Mouse (Mus musculus): Measurements from ENCODE around the gene Samd4b. TPM values are rescaled to one million over a fixed set of nuclear protein-coding genes. Genes with fewer than 3 reads are reported as not detected.

Gene Samd4b
- total and polyA plus RNA-seq, 3 experiments = 4.4 to 88.8 (median 75.9) TPM

- Histone ChIP-seq H3K4me1 (ENCODE audit: insufficient read depth, low read depth, low read length) (peaks cover 90% of the 10 kb centered on the region), H3K9me3 (replicated peaks) (no peaks in the 10 kb centered on the region), H3K4me3 (ENCODE audit: low read depth, low read length) (peak within 1 kb of the TSS; percentile 83), H3K27me3 (ENCODE audit: insufficient read depth, low read length) (no peaks in the 10 kb centered on the region), H3K36me3 (replicated peaks) (peaks cover 33% of the 10 kb centered on the region)
- no peak for TF ChIP-seq GATA2 (IDR thresholded peaks at IDR 0.05; ENCODE audit: borderline replicate concordance, low read depth, low read length)
- no peak for TF ChIP-seq POLR2AphosphoS5 (IDR thresholded peaks at IDR 0.05; ENCODE audit: insufficient replicate concordance, low read depth, low read length)
- TF ChIP-seq CTCF (IDR thresholded peaks at IDR 0.05; ENCODE audit: low read depth, low read length) = no peak
- no peak for TF ChIP-seq TAL1 (conservative IDR thresholded peaks at IDR 0.05; ENCODE audit: low read depth, low read length)
- no peak for TF ChIP-seq GATA1 (IDR thresholded peaks at IDR 0.05; ENCODE audit: borderline replicate concordance, low read length)
- ATAC-seq (ENCODE audit: extremely low read depth, insufficient number of reproducible peaks, low FRiP score, poor library complexity, severe bottlenecking) = no peak
- DNase-seq (ENCODE audit: low spot score) = no peak
These were observed 217.5 kb downstream of the Samd4b start, which contains the start of gene Zfp36 for GRCm38 (mm10) chr7:28380237-28381016. Zfp36 (minus strand) TSS chr7:28380253.

- TF ChIP-seq CTCF (IDR thresholded peaks at IDR 0.05; ENCODE audit: low read depth, low read length) = no peak
- TF ChIP-seq TAL1 (conservative IDR thresholded peaks at IDR 0.05; ENCODE audit: low read depth, low read length) = no peak
- TF ChIP-seq GATA2 (IDR thresholded peaks at IDR 0.05; ENCODE audit: borderline replicate concordance, low read depth, low read length) = no peak
- TF ChIP-seq POLR2AphosphoS5 (IDR thresholded peaks at IDR 0.05; ENCODE audit: insufficient replicate concordance, low read depth, low read length) = peak; percentile 93
- no peak for TF ChIP-seq GATA1 (IDR thresholded peaks at IDR 0.05; ENCODE audit: borderline replicate concordance, low read length)
- peak; percentile 86 for DNase-seq (ENCODE audit: low spot score)
- peak overlapping the region; percentile 83 for H3K4me3 ChIP-seq (ENCODE audit: low read depth, low read length)
- no peaks in the 10 kb centered on the region for H3K9me3 ChIP-seq (replicated peaks)
- H3K36me3 ChIP-seq (replicated peaks) = peaks cover 20% of the 10 kb centered on the region
- H3K4me1 ChIP-seq (ENCODE audit: insufficient read depth, low read depth, low read length) = peaks cover 93% of the 10 kb centered on the region
- ATAC-seq (ENCODE audit: extremely low read depth, insufficient number of reproducible peaks, low FRiP score, poor library complexity, severe bottlenecking) = peak; percentile 6; the same call in 1 of the 2 replicates
- no peaks in the 10 kb centered on the region for H3K27me3 ChIP-seq (ENCODE audit: insufficient read depth, low read length)
These were observed 218.9 kb downstream of the Samd4b start for GRCm38 (mm10) chr7:28378769-28379651.

- Histone ChIP-seq H3K36me3 (replicated peaks) (peaks cover 20% of the 10 kb centered on the region), H3K4me1 (ENCODE audit: insufficient read depth, low read depth, low read length) (peaks cover 90% of the 10 kb centered on the region), H3K27me3 (ENCODE audit: insufficient read depth, low read length) (no peaks in the 10 kb centered on the region), H3K4me3 (ENCODE audit: low read depth, low read length) (peak overlapping the region; percentile 83), H3K9me3 (replicated peaks) (no peaks in the 10 kb centered on the region)
- TF ChIP-seq GATA1 (IDR thresholded peaks at IDR 0.05; ENCODE audit: borderline replicate concordance, low read length) (no peak), CTCF (IDR thresholded peaks at IDR 0.05; ENCODE audit: low read depth, low read length) (no peak), GATA2 (IDR thresholded peaks at IDR 0.05; ENCODE audit: borderline replicate concordance, low read depth, low read length) (no peak), TAL1 (conservative IDR thresholded peaks at IDR 0.05; ENCODE audit: low read depth, low read length) (no peak), POLR2AphosphoS5 (IDR thresholded peaks at IDR 0.05; ENCODE audit: insufficient replicate concordance, low read depth, low read length) (no peak)
- ATAC-seq (ENCODE audit: extremely low read depth, insufficient number of reproducible peaks, low FRiP score, poor library complexity, severe bottlenecking) (no peak), DNase-seq (ENCODE audit: low spot score) (no peak)
These were observed 219.8 kb downstream of the Samd4b start for GRCm38 (mm10) chr7:28378066-28378690.

GRCm38 (mm10) chr7:28377190-28378065 is 220.5 kb downstream of the Samd4b start:
- TF ChIP-seq GATA1 (IDR thresholded peaks at IDR 0.05; ENCODE audit: borderline replicate concordance, low read length) = no peak
- TF ChIP-seq GATA2 (IDR thresholded peaks at IDR 0.05; ENCODE audit: borderline replicate concordance, low read depth, low read length) = no peak
- no peak for TF ChIP-seq POLR2AphosphoS5 (IDR thresholded peaks at IDR 0.05; ENCODE audit: insufficient replicate concordance, low read depth, low read length)
- TF ChIP-seq TAL1 (conservative IDR thresholded peaks at IDR 0.05; ENCODE audit: low read depth, low read length) = no peak
- no peak for TF ChIP-seq CTCF (IDR thresholded peaks at IDR 0.05; ENCODE audit: low read depth, low read length)
- ATAC-seq (ENCODE audit: extremely low read depth, insufficient number of reproducible peaks, low FRiP score, poor library complexity, severe bottlenecking) (no peak), DNase-seq (ENCODE audit: low spot score) (no peak)
- peak overlapping the region; percentile 83 for H3K4me3 ChIP-seq (ENCODE audit: low read depth, low read length)
- peaks cover 83% of the 10 kb centered on the region for H3K4me1 ChIP-seq (ENCODE audit: insufficient read depth, low read depth, low read length)
- no peaks in the 10 kb centered on the region for H3K27me3 ChIP-seq (ENCODE audit: insufficient read depth, low read length)
- peaks cover 20% of the 10 kb centered on the region for H3K36me3 ChIP-seq (replicated peaks)
- no peaks in the 10 kb centered on the region for H3K9me3 ChIP-seq (replicated peaks)

GRCm38 (mm10) chr7:28376011-28376771 is 221.8 kb downstream of the Samd4b start:
- ATAC-seq (ENCODE audit: extremely low read depth, insufficient number of reproducible peaks, low FRiP score, poor library complexity, severe bottlenecking) = no peak
- Histone ChIP-seq H3K9me3 (replicated peaks) (no peaks in the 10 kb centered on the region), H3K4me1 (ENCODE audit: insufficient read depth, low read depth, low read length) (peaks cover 80% of the 10 kb centered on the region), H3K36me3 (replicated peaks) (peaks cover 20% of the 10 kb centered on the region), H3K4me3 (ENCODE audit: low read depth, low read length) (peak overlapping the region; percentile 68), H3K27me3 (ENCODE audit: insufficient read depth, low read length) (no peaks in the 10 kb centered on the region)
- peak; percentile 46 for DNase-seq (ENCODE audit: low spot score)
- TF ChIP-seq POLR2AphosphoS5 (IDR thresholded peaks at IDR 0.05; ENCODE audit: insufficient replicate concordance, low read depth, low read length) (no peak), GATA1 (IDR thresholded peaks at IDR 0.05; ENCODE audit: borderline replicate concordance, low read length) (no peak), TAL1 (conservative IDR thresholded peaks at IDR 0.05; ENCODE audit: low read depth, low read length) (no peak), GATA2 (IDR thresholded peaks at IDR 0.05; ENCODE audit: borderline replicate concordance, low read depth, low read length) (no peak), CTCF (IDR thresholded peaks at IDR 0.05; ENCODE audit: low read depth, low read length) (no peak)
